Mouse (Mus musculus) kidney, embryonic 16.5 days (tissue): ENCODE results near the gene Cutal. TPM values are rescaled to one million over a fixed set of nuclear protein-coding genes. Genes with fewer than 3 reads are reported as not detected.
"Not testable (repeated sequence)": the region's sequence is repeated elsewhere in the genome, so short reads cannot be mapped to it uniquely, and the experiment has no call there.

Experiments
- ATAC-seq: fragments of 200-750 bp; cut with Nextera tagmentation; 2 replicates; pipeline ENCODE4 v1.8.0; 2017; ENCODE audit warnings: moderate TSS enrichment; ENCODE audit not compliant: low FRiP score, low TSS enrichment
- H3K27ac ChIP-seq: fragments of 300-500 bp; sonication (generic); 2 replicates; pipeline ENCODE4 v1.5.1; 2014; ENCODE audit warnings: low read length
- H3K27me3 ChIP-seq: fragments of 300-500 bp; sonication (generic); 2 replicates; pipeline ENCODE4 v1.6.1; 2014; ENCODE audit warnings: low read length, control low read depth, mixed read lengths; ENCODE audit not compliant: insufficient read depth
- H3K36me3 ChIP-seq: fragments of 300-500 bp; sonication (generic); 2 replicates; pipeline ENCODE4 v1.6.1; 2014; ENCODE audit warnings: low read length, control low read depth, mixed read lengths; ENCODE audit not compliant: insufficient read depth
- H3K4me1 ChIP-seq: fragments of 300-500 bp; sonication (generic); 2 replicates; pipeline ENCODE4 v1.6.1; 2014; ENCODE audit warnings: low read length, control low read depth, mixed read lengths; ENCODE audit not compliant: insufficient read depth
- H3K4me2 ChIP-seq: fragments of 300-500 bp; sonication (generic); replicated peaks from 2 replicates; pipeline ENCODE4 v1.6.1; 2014; ENCODE audit warnings: low read depth, low read length
- H3K4me3 ChIP-seq: fragments of 300-500 bp; sonication (generic); 2 replicates; pipeline ENCODE4 v1.5.1; 2014; ENCODE audit warnings: mild to moderate bottlenecking, low read length
- H3K9ac ChIP-seq: fragments of 300-500 bp; sonication (generic); replicated peaks from 2 replicates; pipeline ENCODE4 v1.6.1; 2014; ENCODE audit warnings: low read length
- H3K9me3 ChIP-seq: fragments of 300-500 bp; sonication (generic); 2 replicates; pipeline ENCODE4 v1.6.1; 2016; ENCODE audit warnings: low read length, control low read depth
- WGBS: fragments of 180-500 bp; shearing (Covaris S2); extraction: QIAGEN DNeasy Blood & Tissue Kit; methylation state at CpG from one replicate; pipeline ENCODE4 v1.1.7; 2014; 5-methylcytosine and 5-hydroxymethylcytosine counted together
- polyA plus RNA-seq: library from polyadenylated mRNA; unstranded; fragments of >200 nt; fragmentation: Nextera tagmentation; extraction: Ambion mirVana; gene quantifications from 2 replicates; pipeline ENCODE4 v1.2.1, GENCODE M21; 2015

The Cutal gene
- polyA plus RNA-seq, 1 experiment from 2014 or later: 13.6 TPM

- 76% methylated on average over 5 of the region's 5 CpGs for WGBS
- ATAC-seq: not testable (repeated sequence)
Measured at GRCm38 (mm10) chr2:34840143-34840542, 34.1 kb upstream of the Cutal start.

GRCm38 (mm10) chr2:34841706-34842105 lies 32.5 kb upstream of the Cutal start:
- Histone ChIP-seq H3K27ac (no peak overlapping the region), H3K9ac (no peak overlapping the region), H3K36me3 (no peaks in the 10 kb centered on the region), H3K4me1 (no peaks in the 10 kb centered on the region), H3K9me3 (no peaks in the 10 kb centered on the region), H3K4me3 (no peak overlapping the region), H3K4me2 (no peak overlapping the region), H3K27me3 (no peaks in the 10 kb centered on the region)
- WGBS: 87% methylated on average over 8 of the region's 8 CpGs
- no peak for ATAC-seq

More at GRCm38 (mm10) chr2:34840143-34840542, 34.1 kb upstream of the Cutal start:
- not testable (repeated sequence) for H3K4me1 ChIP-seq, H3K4me2 ChIP-seq, H3K9ac ChIP-seq, H3K9me3 ChIP-seq, H3K27me3 ChIP-seq, H3K36me3 ChIP-seq, H3K27ac ChIP-seq, H3K4me3 ChIP-seq

GRCm38 (mm10) chr2:34843211-34843939 lies 30.8 kb upstream of the Cutal start:
- Histone ChIP-seq H3K4me1 (no peaks in the 10 kb centered on the region), H3K4me2 (no peak overlapping the region), H3K36me3 (no peaks in the 10 kb centered on the region), H3K4me3 (no peak overlapping the region), H3K27ac (no peak overlapping the region), H3K9ac (no peak overlapping the region), H3K9me3 (no peaks in the 10 kb centered on the region), H3K27me3 (no peaks in the 10 kb centered on the region)
- ATAC-seq: no peak
- WGBS: 73% methylated on average over 11 of the region's 11 CpGs

GRCm38 (mm10) chr2:34847702-34848101 lies 26.5 kb upstream of the Cutal start:
- Histone ChIP-seq H3K9ac (no peak overlapping the region), H3K27ac (no peak overlapping the region), H3K4me1 (no peaks in the 10 kb centered on the region), H3K27me3 (no peaks in the 10 kb centered on the region), H3K9me3 (no peaks in the 10 kb centered on the region), H3K36me3 (peaks cover 29% of the 10 kb centered on the region), H3K4me2 (no peak overlapping the region), H3K4me3 (no peak overlapping the region)
- ATAC-seq: no peak
- 89% methylated on average over 1 of the region's 1 CpGs for WGBS

GRCm38 (mm10) chr2:34855265-34855664 lies 18.9 kb upstream of the Cutal start:
- no peak overlapping the region for H3K4me3 ChIP-seq
- H3K4me2 ChIP-seq: no peak overlapping the region
- H3K9ac ChIP-seq: no peak overlapping the region
- no peaks in the 10 kb centered on the region for H3K4me1 ChIP-seq
- whole genome bisulfite sequencing: 96% methylated on average over 4 of the region's 4 CpGs
- peaks cover 78% of the 10 kb centered on the region for H3K36me3 ChIP-seq
- no peak for ATAC-seq
- no peaks in the 10 kb centered on the region for H3K27me3 ChIP-seq
- no peaks in the 10 kb centered on the region for H3K9me3 ChIP-seq
- no peak overlapping the region for H3K27ac ChIP-seq

GRCm38 (mm10) chr2:34857728-34858127 lies 16.5 kb upstream of the Cutal start:
- no peak overlapping the region for H3K4me2 ChIP-seq
- H3K27ac ChIP-seq: no peak overlapping the region
- no peak overlapping the region for H3K9ac ChIP-seq
- 90% methylated on average over 8 of the region's 8 CpGs for WGBS
- H3K9me3 ChIP-seq: no peaks in the 10 kb centered on the region
- H3K4me1 ChIP-seq: no peaks in the 10 kb centered on the region
- H3K27me3 ChIP-seq: no peaks in the 10 kb centered on the region
- peaks cover 71% of the 10 kb centered on the region for H3K36me3 ChIP-seq
- ATAC-seq: no peak
- H3K4me3 ChIP-seq: no peak overlapping the region

- 25% methylated on average over 5 of the region's 5 CpGs for WGBS
- Histone ChIP-seq H3K4me3 (peak overlapping the region; percentile 45), H3K36me3 (peaks cover 14% of the 10 kb centered on the region), H3K27ac (0 out of 2 replicates have a peak overlapping the region, but pooled peaks have one; percentile 3), H3K4me2 (peak overlapping the region; percentile 67), H3K27me3 (no peaks in the 10 kb centered on the region), H3K9me3 (no peaks in the 10 kb centered on the region), H3K4me1 (peaks cover 24% of the 10 kb centered on the region), H3K9ac (peak overlapping the region; percentile 67)
- no peak for ATAC-seq
Measured at GRCm38 (mm10) chr2:34869680-34870079, 4.5 kb upstream of the Cutal start.

- peaks cover 3% of the 10 kb centered on the region; the same call in 1 of the 2 replicates for H3K27me3 ChIP-seq
- peak overlapping the region; percentile 98 for H3K27ac ChIP-seq
- H3K36me3 ChIP-seq: peaks cover 3% of the 10 kb centered on the region; the same call in 1 of the 2 replicates
- H3K9me3 ChIP-seq: no peaks in the 10 kb centered on the region
- H3K4me2 ChIP-seq: peak overlapping the region; percentile 87
- peak overlapping the region; percentile 97 for H3K9ac ChIP-seq
- peak; percentile 96 for ATAC-seq
- peak overlapping the region; percentile 91 for H3K4me3 ChIP-seq
- WGBS: under 1% methylated on average over 67 of the region's 67 CpGs
- peaks cover 24% of the 10 kb centered on the region for H3K4me1 ChIP-seq
Measured at GRCm38 (mm10) chr2:34870520-34871474, 3.4 kb upstream of the Cutal start.

GRCm38 (mm10) chr2:34874816-34875345 lies 685 bp downstream of the Cutal start, which contains the start of gene Psmd5:
Gene Psmd5, minus strand, starts transcription at chr2:34874968.
- Histone ChIP-seq H3K4me3 (peak within 1 kb of the TSS; percentile 47), H3K36me3 (no peaks in the 10 kb centered on the region), H3K27me3 (peaks cover 5% of the 10 kb centered on the region; the same call in 1 of the 2 replicates), H3K4me1 (peaks cover 12% of the 10 kb centered on the region), H3K9me3 (no peaks in the 10 kb centered on the region), H3K9ac (peak within 1 kb of the TSS; percentile 66), H3K4me2 (peak within 1 kb of the TSS; percentile 53), H3K27ac (peak within 1 kb of the TSS; percentile 83)
- ATAC-seq: no peak
- 8% methylated on average over 8 of the region's 8 CpGs for WGBS
